Mouse (Mus musculus): Measurements from ENCODE around the gene Mfsd9. TPM values are rescaled to one million over a fixed set of nuclear protein-coding genes. Genes with fewer than 3 reads are reported as not detected.

Mfsd9 gene
- total and polyA plus RNA-seq, 3 experiments: 0.54 to 3.3 (median 1.7) TPM

GRCm38 (mm10) chr1:40788956-40789355 lies 1.5 kb downstream of the Mfsd9 start:
- no peak for TF ChIP-seq GATA1 (IDR thresholded peaks at IDR 0.05; ENCODE audit: borderline replicate concordance, low read length)
- TF ChIP-seq TAL1 (conservative IDR thresholded peaks at IDR 0.05; ENCODE audit: low read depth, low read length): no peak
- no peak for TF ChIP-seq POLR2AphosphoS5 (IDR thresholded peaks at IDR 0.05; ENCODE audit: insufficient replicate concordance, low read depth, low read length)
- no peak for TF ChIP-seq CTCF (IDR thresholded peaks at IDR 0.05; ENCODE audit: low read depth, low read length)
- TF ChIP-seq GATA2 (IDR thresholded peaks at IDR 0.05; ENCODE audit: borderline replicate concordance, low read depth, low read length): no peak
- Histone ChIP-seq H3K4me1 (ENCODE audit: insufficient read depth, low read depth, low read length) (peaks cover 18% of the 10 kb centered on the region), H3K4me3 (ENCODE audit: low read depth, low read length) (no peak overlapping the region), H3K36me3 (replicated peaks) (peaks cover 13% of the 10 kb centered on the region), H3K27me3 (ENCODE audit: insufficient read depth, low read length) (no peaks in the 10 kb centered on the region; the same call in 1 of the 2 replicates), H3K9me3 (replicated peaks) (no peaks in the 10 kb centered on the region)
- ATAC-seq (ENCODE audit: extremely low read depth, insufficient number of reproducible peaks, low FRiP score, poor library complexity, severe bottlenecking) (no peak), DNase-seq (ENCODE audit: low spot score) (no peak)

- Histone ChIP-seq H3K36me3 (replicated peaks) (peaks cover 21% of the 10 kb centered on the region), H3K27me3 (ENCODE audit: insufficient read depth, low read length) (no peaks in the 10 kb centered on the region), H3K4me1 (ENCODE audit: insufficient read depth, low read depth, low read length) (peaks cover 14% of the 10 kb centered on the region), H3K4me3 (ENCODE audit: low read depth, low read length) (no peak overlapping the region), H3K9me3 (replicated peaks) (no peaks in the 10 kb centered on the region)
- DNase-seq (ENCODE audit: low spot score) (no peak), ATAC-seq (ENCODE audit: extremely low read depth, insufficient number of reproducible peaks, low FRiP score, poor library complexity, severe bottlenecking) (no peak)
- TF ChIP-seq GATA1 (IDR thresholded peaks at IDR 0.05; ENCODE audit: borderline replicate concordance, low read length) (no peak), GATA2 (IDR thresholded peaks at IDR 0.05; ENCODE audit: borderline replicate concordance, low read depth, low read length) (no peak), TAL1 (conservative IDR thresholded peaks at IDR 0.05; ENCODE audit: low read depth, low read length) (no peak), POLR2AphosphoS5 (IDR thresholded peaks at IDR 0.05; ENCODE audit: insufficient replicate concordance, low read depth, low read length) (no peak), CTCF (IDR thresholded peaks at IDR 0.05; ENCODE audit: low read depth, low read length) (no peak)
These were observed 4.5 kb downstream of the Mfsd9 start for GRCm38 (mm10) chr1:40785876-40786445.

GRCm38 (mm10) chr1:40784306-40784705 lies 6.2 kb downstream of the Mfsd9 start:
- TF ChIP-seq GATA2 (IDR thresholded peaks at IDR 0.05; ENCODE audit: borderline replicate concordance, low read depth, low read length) (no peak), TAL1 (conservative IDR thresholded peaks at IDR 0.05; ENCODE audit: low read depth, low read length) (no peak)
- H3K36me3 ChIP-seq (replicated peaks): peaks cover 33% of the 10 kb centered on the region
- H3K4me1 ChIP-seq (ENCODE audit: insufficient read depth, low read depth, low read length): peaks cover 3% of the 10 kb centered on the region; the same call in 1 of the 2 replicates
- ATAC-seq (ENCODE audit: extremely low read depth, insufficient number of reproducible peaks, low FRiP score, poor library complexity, severe bottlenecking) (no peak), DNase-seq (ENCODE audit: low spot score) (no peak)
- no peaks in the 10 kb centered on the region for H3K9me3 ChIP-seq (replicated peaks)
- no peaks in the 10 kb centered on the region for H3K27me3 ChIP-seq (ENCODE audit: insufficient read depth, low read length)
- no peak overlapping the region for H3K4me3 ChIP-seq (ENCODE audit: low read depth, low read length)

- Histone ChIP-seq H3K4me1 (ENCODE audit: insufficient read depth, low read depth, low read length) (no peaks in the 10 kb centered on the region), H3K9me3 (replicated peaks) (peaks cover 4% of the 10 kb centered on the region; the same call in 1 of the 2 replicates), H3K36me3 (replicated peaks) (peaks cover 36% of the 10 kb centered on the region), H3K4me3 (ENCODE audit: low read depth, low read length) (no peak overlapping the region), H3K27me3 (ENCODE audit: insufficient read depth, low read length) (no peaks in the 10 kb centered on the region)
- no peak for DNase-seq (ENCODE audit: low spot score)
- no peak for TF ChIP-seq POLR2AphosphoS5 (IDR thresholded peaks at IDR 0.05; ENCODE audit: insufficient replicate concordance, low read depth, low read length)
- TF ChIP-seq CTCF (IDR thresholded peaks at IDR 0.05; ENCODE audit: low read depth, low read length): no peak
- no peak for TF ChIP-seq GATA1 (IDR thresholded peaks at IDR 0.05; ENCODE audit: borderline replicate concordance, low read length)
- TF ChIP-seq TAL1 (conservative IDR thresholded peaks at IDR 0.05; ENCODE audit: low read depth, low read length): no peak
- no peak for TF ChIP-seq GATA2 (IDR thresholded peaks at IDR 0.05; ENCODE audit: borderline replicate concordance, low read depth, low read length)
- no peak for ATAC-seq (ENCODE audit: extremely low read depth, insufficient number of reproducible peaks, low FRiP score, poor library complexity, severe bottlenecking)
These were observed 7.0 kb downstream of the Mfsd9 start for GRCm38 (mm10) chr1:40783450-40783849.

GRCm38 (mm10) chr1:40776763-40777162 lies 13.7 kb downstream of the Mfsd9 start:
- peaks cover 40% of the 10 kb centered on the region for H3K36me3 ChIP-seq (replicated peaks)

GRCm38 (mm10) chr1:40776102-40776501 lies 14.4 kb downstream of the Mfsd9 start:
- no peak for ATAC-seq (ENCODE audit: extremely low read depth, insufficient number of reproducible peaks, low FRiP score, poor library complexity, severe bottlenecking)
- Histone ChIP-seq H3K27me3 (ENCODE audit: insufficient read depth, low read length) (no peaks in the 10 kb centered on the region), H3K9me3 (replicated peaks) (peaks cover 5% of the 10 kb centered on the region; the same call in 1 of the 2 replicates), H3K4me1 (ENCODE audit: insufficient read depth, low read depth, low read length) (no peaks in the 10 kb centered on the region), H3K4me3 (ENCODE audit: low read depth, low read length) (no peak overlapping the region), H3K36me3 (replicated peaks) (peaks cover 40% of the 10 kb centered on the region)
- TF ChIP-seq GATA2 (IDR thresholded peaks at IDR 0.05; ENCODE audit: borderline replicate concordance, low read depth, low read length) (no peak), CTCF (IDR thresholded peaks at IDR 0.05; ENCODE audit: low read depth, low read length) (no peak), POLR2AphosphoS5 (IDR thresholded peaks at IDR 0.05; ENCODE audit: insufficient replicate concordance, low read depth, low read length) (no peak), GATA1 (IDR thresholded peaks at IDR 0.05; ENCODE audit: borderline replicate concordance, low read length) (no peak), TAL1 (conservative IDR thresholded peaks at IDR 0.05; ENCODE audit: low read depth, low read length) (no peak)
- DNase-seq (ENCODE audit: low spot score): no peak

More at GRCm38 (mm10) chr1:40776763-40777162, 13.7 kb downstream of the Mfsd9 start:
- no peak for DNase-seq (ENCODE audit: low spot score)
- no peaks in the 10 kb centered on the region for H3K27me3 ChIP-seq (ENCODE audit: insufficient read depth, low read length)
- ATAC-seq (ENCODE audit: extremely low read depth, insufficient number of reproducible peaks, low FRiP score, poor library complexity, severe bottlenecking): no peak
- TF ChIP-seq GATA1 (IDR thresholded peaks at IDR 0.05; ENCODE audit: borderline replicate concordance, low read length) (no peak), GATA2 (IDR thresholded peaks at IDR 0.05; ENCODE audit: borderline replicate concordance, low read depth, low read length) (no peak), POLR2AphosphoS5 (IDR thresholded peaks at IDR 0.05; ENCODE audit: insufficient replicate concordance, low read depth, low read length) (no peak), TAL1 (conservative IDR thresholded peaks at IDR 0.05; ENCODE audit: low read depth, low read length) (no peak), CTCF (IDR thresholded peaks at IDR 0.05; ENCODE audit: low read depth, low read length) (no peak)
- no peaks in the 10 kb centered on the region for H3K4me1 ChIP-seq (ENCODE audit: insufficient read depth, low read depth, low read length)
- H3K4me3 ChIP-seq (ENCODE audit: low read depth, low read length): no peak overlapping the region
- peaks cover 5% of the 10 kb centered on the region; the same call in 1 of the 2 replicates for H3K9me3 ChIP-seq (replicated peaks)
